In genomic region chr10:88380002-88380401, GRCm38 (mm10) we compare ENCODE assay signal across 8 mouse cellular contexts. TPM values are rescaled to one million over a fixed set of nuclear protein-coding genes. Genes with fewer than 3 reads are reported as not detected.
DNase-seq lines count a peak whose midpoint lies in the region; ATAC-seq lines count a peak whose summit lies in the region.

No protein-coding gene starts in this region.

- no peaks in the 10 kb centered on the region for H3K9me3 ChIP-seq in embryonic facial prominence, embryonic 10.5 days
- H3K9me3 ChIP-seq in heart, embryonic 16.5 days (replicated peaks; ENCODE audit: control insufficient read depth, low read length): no peaks in the 10 kb centered on the region

- peak overlapping the region; percentile 79 for H3K9ac ChIP-seq in heart, embryonic 16.5 days (ENCODE audit: low read length)

- no peak overlapping the region for H3K27ac ChIP-seq in embryonic facial prominence, embryonic 10.5 days (replicated peaks)
- peak overlapping the region; percentile 64 for H3K27ac ChIP-seq in heart, embryonic 16.5 days (ENCODE audit: low read length)

- no peaks in the 10 kb centered on the region; the same call in 1 of the 2 replicates for H3K27me3 ChIP-seq in embryonic facial prominence, embryonic 10.5 days (replicated peaks; ENCODE audit: low read depth, poor library complexity, severe bottlenecking)
- no peaks in the 10 kb centered on the region for H3K27me3 ChIP-seq in heart, embryonic 16.5 days (ENCODE audit: control insufficient read depth, insufficient read depth, low read length)

- H3K4me3 ChIP-seq in embryonic facial prominence, embryonic 10.5 days: peak overlapping the region; percentile 84
- H3K4me3 ChIP-seq in heart, embryonic 16.5 days (ENCODE audit: low read length): peak overlapping the region; percentile 76

- no peaks in the 10 kb centered on the region for H3K36me3 ChIP-seq in embryonic facial prominence, embryonic 10.5 days (replicated peaks)
- no peaks in the 10 kb centered on the region for H3K36me3 ChIP-seq in heart, embryonic 16.5 days (ENCODE audit: control insufficient read depth, insufficient read depth)

- WGBS in embryonic facial prominence, embryonic 10.5 days: 2% methylated on average over 11 of the region's 11 CpGs
- under 1% methylated on average over 11 of the region's 11 CpGs for WGBS in heart, embryonic 16.5 days

- ATAC-seq in heart, embryonic 16.5 days (replicated peaks; ENCODE audit: extremely low read depth, insufficient read depth, low FRiP score): peak; percentile 82

- peaks cover 24% of the 10 kb centered on the region for H3K4me1 ChIP-seq in embryonic facial prominence, embryonic 10.5 days
- peaks cover 35% of the 10 kb centered on the region for H3K4me1 ChIP-seq in heart, embryonic 16.5 days (ENCODE audit: control insufficient read depth, insufficient read depth, low read length)

- DNase-seq in embryo, embryonic 10 days (ENCODE audit: low spot score): peak; percentile 51
- DNase-seq in embryo, embryonic 9.5 days (ENCODE audit: extremely low spot score): no peak
- peak; percentile 69 for DNase-seq in MEL-GATA-1-ER (ENCODE audit: extremely low read depth, low read depth)
- peak; percentile 35 for DNase-seq in embryonic facial prominence, embryonic 10.5 days (ENCODE audit: low spot score)
- DNase-seq in kidney, postnatal 14 days: peak; percentile 52
- DNase-seq in lung, postnatal 14 days: peak; percentile 77
- peak; percentile 30 to 41 for DNase-seq in spleen, postnatal 36 days (ENCODE audit: low spot score in 2 of 2)

- peak overlapping the region; percentile 83 for H3K4me2 ChIP-seq in heart, embryonic 16.5 days (ENCODE audit: low read depth, low read length)

RNA-seq across cellular contexts. Expression of gene Gnptab, which starts 1.1 kb away (rescaled TPM):
- polyA plus RNA-seq in embryonic facial prominence, embryonic 10.5 days (2016; fragmentation: Nextera tagmentation; extraction: Ambion mirVana): 8.4 and 9.0 TPM in 2 replicates
- 9.4 and 9.6 TPM in 2 replicates for polyA plus RNA-seq in heart, embryonic 16.5 days (2015; fragmentation: Nextera tagmentation; extraction: Ambion mirVana)

RNA-seq across cellular contexts. Expression of gene Dram1, which starts 1.1 kb away (rescaled TPM):
- 0.29 and 0.39 TPM in 2 replicates for polyA plus RNA-seq in embryonic facial prominence, embryonic 10.5 days (2016; fragmentation: Nextera tagmentation; extraction: Ambion mirVana)
- polyA plus RNA-seq in heart, embryonic 16.5 days (2015; fragmentation: Nextera tagmentation; extraction: Ambion mirVana): 3.3 and 11.8 TPM in 2 replicates
